Mouse (Mus musculus) left cerebral cortex, adult 11 months (tissue): ENCODE results near the gene Mill1.
"Not testable (repeated sequence)": the region's sequence is repeated elsewhere in the genome, so short reads cannot be mapped to it uniquely, and the experiment has no call there.

ENCODE experiments used
- DNase-seq: peaks from one replicate; pipeline ENCODE4 v3.0.0; 2022; ENCODE audit warnings: low spot score

Mill1 gene

DNA sequence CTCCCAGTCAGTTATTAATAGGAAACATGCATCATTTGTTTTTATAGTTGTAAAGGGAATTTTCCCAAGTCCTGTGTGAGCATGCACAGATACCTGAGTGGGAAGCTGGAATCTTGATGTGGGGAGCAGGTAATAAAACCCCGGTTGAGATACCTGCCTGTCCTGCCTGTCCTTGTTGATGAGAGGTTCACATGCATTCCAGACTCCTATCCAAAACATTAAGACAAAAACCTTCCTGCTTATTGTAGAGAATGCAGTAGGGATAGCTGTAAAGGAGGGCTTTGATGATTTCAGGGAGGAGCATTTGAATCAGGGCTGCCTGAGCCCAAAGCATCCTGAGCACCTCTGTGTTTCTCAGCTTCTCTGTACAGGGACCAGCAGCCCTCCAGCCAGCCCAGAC lies at the start of gene Mill1:
Mill1 (plus strand) TSS at position 301 of the 400 bp plus-strand sequence.
- no peak for DNase-seq

DNA sequence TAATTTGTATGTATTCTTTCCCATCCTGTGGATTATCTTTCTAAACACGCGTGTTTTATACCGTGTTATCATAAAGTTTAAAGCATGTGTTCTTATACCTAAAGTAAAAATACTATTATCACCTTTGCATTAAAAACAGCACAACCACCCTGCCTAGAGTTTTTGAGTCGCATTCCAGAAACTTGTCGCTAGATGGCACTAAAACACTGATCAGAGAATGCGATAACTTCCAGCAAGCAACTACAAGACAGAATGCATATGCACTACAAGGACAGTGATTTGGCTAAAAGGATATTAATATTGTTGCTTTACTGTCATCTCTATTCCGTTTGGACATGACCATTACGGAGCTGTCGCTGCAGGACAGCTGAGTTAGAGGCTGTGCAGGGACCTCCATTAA lies 34.2 kb upstream of the Mill1 start:
- DNase-seq, result no peak

DNA sequence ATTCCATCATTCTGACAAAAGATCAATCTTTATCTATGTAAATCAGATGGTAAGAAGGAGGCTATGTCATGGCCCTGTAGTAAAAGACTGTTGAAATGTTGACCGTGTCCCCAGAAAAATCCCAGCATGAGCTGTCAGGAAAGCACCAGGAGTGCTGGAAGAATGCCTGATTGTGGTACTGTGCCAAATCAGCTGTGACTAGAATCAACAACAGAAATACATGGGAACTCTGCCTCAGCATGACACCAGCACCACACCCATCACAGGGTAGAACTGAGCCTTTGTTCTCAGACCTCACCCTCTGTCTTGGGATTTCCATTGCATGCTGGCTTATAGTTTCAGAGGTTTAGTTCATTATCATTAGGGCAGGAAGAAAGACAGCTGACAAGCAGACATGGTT lies 30.4 kb upstream of the Mill1 start:
- DNase-seq, result no peak

- no peak for DNase-seq
Measured at GRCm38 (mm10) chr7:18238561-18238960, 6.6 kb upstream of the Mill1 start.

DNA sequence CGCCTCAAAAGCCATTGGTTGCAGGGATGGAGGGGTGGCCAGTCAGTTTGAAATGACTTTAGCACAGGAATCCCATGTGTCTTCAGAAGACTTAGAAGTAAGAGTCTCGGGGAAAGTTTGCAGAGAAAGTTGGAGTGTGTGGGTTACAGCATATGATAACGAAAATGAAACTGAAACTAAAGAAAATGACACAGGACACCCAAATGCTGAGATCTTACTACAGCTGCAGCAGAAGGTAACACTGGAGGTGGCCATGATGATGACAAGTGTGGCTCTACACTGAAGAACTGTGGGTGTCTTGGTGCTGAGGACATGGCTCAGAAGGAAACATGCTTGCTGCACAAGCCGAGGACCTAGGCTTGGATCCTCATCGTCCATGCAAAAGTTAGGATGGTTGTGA lies 3.9 kb upstream of the Mill1 start:
- DNase-seq, result no peak

- not testable (repeated sequence) for DNase-seq
Measured at GRCm38 (mm10) chr7:18243959-18244573, 1.1 kb upstream of the Mill1 start.

GRCm38 (mm10) chr7:18260219-18260618 lies 15.1 kb downstream of the Mill1 start:
- no peak for DNase-seq

- DNase-seq, result no peak
Measured at GRCm38 (mm10) chr7:18265089-18265488, 19.9 kb downstream of the Mill1 start.
